Mouse (Mus musculus): ENCODE measurements around the gene Ap1m2. TPM values are rescaled to one million over a fixed set of nuclear protein-coding genes. Genes with fewer than 3 reads are reported as not detected.
"Not testable (repeated sequence)": the region's sequence is repeated elsewhere in the genome, so short reads cannot be mapped to it uniquely, and the experiment has no call there.

The Ap1m2 gene
- polyA plus RNA-seq, 1 experiment from 2014 or later = 1.2 TPM

GRCm38 (mm10) chr9:21283591-21283990, 28.5 kb downstream of the Ap1m2 start:
- 91% methylated on average over 5 of the region's 5 CpGs for WGBS
- Histone ChIP-seq H3K27me3 (replicated peaks) (no peaks in the 10 kb centered on the region), H3K4me3 (no peak overlapping the region), H3K9ac (no peak overlapping the region), H3K4me1 (peaks cover 16% of the 10 kb centered on the region), H3K27ac (no peak overlapping the region), H3K36me3 (replicated peaks) (peaks cover 30% of the 10 kb centered on the region), H3K9me3 (no peaks in the 10 kb centered on the region), H3K4me2 (no peak overlapping the region)
- ATAC-seq (replicated peaks) = no peak

- no peaks in the 10 kb centered on the region for H3K9me3 ChIP-seq
- peaks cover 63% of the 10 kb centered on the region for H3K36me3 ChIP-seq (replicated peaks)
- H3K27me3 ChIP-seq (replicated peaks) = no peaks in the 10 kb centered on the region
- H3K4me1 ChIP-seq = no peaks in the 10 kb centered on the region
- H3K4me2 ChIP-seq = no peak overlapping the region
- H3K9ac ChIP-seq = no peak overlapping the region
- WGBS = 93% methylated on average over 5 of the region's 5 CpGs
- no peak overlapping the region for H3K27ac ChIP-seq
- no peak overlapping the region for H3K4me3 ChIP-seq
- no peak for ATAC-seq (replicated peaks)
These were observed 34.4 kb downstream of the Ap1m2 start for GRCm38 (mm10) chr9:21277776-21278175.

DNA sequence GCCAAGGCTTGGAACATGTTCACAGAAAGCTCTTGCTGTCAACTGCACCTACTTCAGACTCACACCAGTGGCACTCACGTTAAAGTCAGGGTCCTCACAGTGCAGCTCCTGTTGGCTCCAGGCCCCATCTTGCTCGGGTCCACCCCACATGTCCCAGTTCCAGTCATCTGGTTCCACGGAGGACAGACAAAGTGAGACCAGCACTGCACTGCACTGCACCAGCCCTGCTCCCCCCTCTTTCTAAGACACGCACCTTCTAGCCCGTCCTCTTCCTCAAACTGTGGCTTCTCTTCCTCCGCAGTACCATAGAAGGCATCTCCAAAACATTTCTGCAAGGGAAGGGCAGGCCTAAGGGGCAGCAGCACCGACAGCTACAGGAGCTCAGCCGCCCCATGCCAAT, 35.8 kb downstream of the Ap1m2 start:
- H3K9ac ChIP-seq = no peak overlapping the region
- H3K4me3 ChIP-seq = no peak overlapping the region
- ATAC-seq (replicated peaks) = 0 out of 2 replicates have a peak, but pooled peaks have one; percentile 6
- H3K9me3 ChIP-seq = no peaks in the 10 kb centered on the region
- no peak overlapping the region for H3K4me2 ChIP-seq
- H3K27me3 ChIP-seq (replicated peaks) = no peaks in the 10 kb centered on the region
- peaks cover 68% of the 10 kb centered on the region for H3K36me3 ChIP-seq (replicated peaks)
- H3K4me1 ChIP-seq = no peaks in the 10 kb centered on the region
- WGBS = 88% methylated on average over 8 of the region's 8 CpGs
- H3K27ac ChIP-seq = no peak overlapping the region

DNA sequence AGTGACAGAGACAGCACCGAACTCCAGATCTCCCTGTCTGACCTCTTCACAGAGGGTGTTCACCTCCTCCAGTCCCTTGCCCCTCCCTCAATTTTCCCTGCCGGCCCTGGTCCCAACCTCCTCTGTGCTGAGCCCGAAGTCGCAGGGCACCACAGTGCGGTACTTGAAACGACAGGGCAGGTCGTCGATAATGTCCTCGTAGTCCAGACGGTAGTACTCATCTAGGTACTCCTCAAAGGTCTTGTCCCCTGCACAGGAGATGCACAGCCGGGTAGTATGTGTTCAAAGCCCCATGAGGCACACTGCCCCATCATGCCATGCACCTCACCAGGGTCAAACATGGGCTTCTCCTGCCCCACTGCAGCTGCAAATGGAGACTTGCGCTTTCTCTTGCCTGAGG, 36.4 kb downstream of the Ap1m2 start:
- 91% methylated on average over 12 of the region's 12 CpGs for WGBS
- Histone ChIP-seq H3K4me1 (no peaks in the 10 kb centered on the region), H3K4me3 (no peak overlapping the region), H3K27ac (no peak overlapping the region), H3K4me2 (no peak overlapping the region), H3K9ac (no peak overlapping the region), H3K9me3 (no peaks in the 10 kb centered on the region), H3K36me3 (replicated peaks) (peaks cover 70% of the 10 kb centered on the region), H3K27me3 (replicated peaks) (no peaks in the 10 kb centered on the region)
- no peak for ATAC-seq (replicated peaks)

GRCm38 (mm10) chr9:21275013-21275710, 37.0 kb downstream of the Ap1m2 start:
- Histone ChIP-seq H3K27me3 (replicated peaks) (no peaks in the 10 kb centered on the region), H3K9me3 (no peaks in the 10 kb centered on the region), H3K4me1 (no peaks in the 10 kb centered on the region), H3K9ac (no peak overlapping the region), H3K4me2 (no peak overlapping the region), H3K27ac (no peak overlapping the region), H3K4me3 (no peak overlapping the region), H3K36me3 (replicated peaks) (peaks cover 75% of the 10 kb centered on the region)
- no peak for ATAC-seq (replicated peaks)
- WGBS = 89% methylated on average over 7 of the region's 7 CpGs

DNA sequence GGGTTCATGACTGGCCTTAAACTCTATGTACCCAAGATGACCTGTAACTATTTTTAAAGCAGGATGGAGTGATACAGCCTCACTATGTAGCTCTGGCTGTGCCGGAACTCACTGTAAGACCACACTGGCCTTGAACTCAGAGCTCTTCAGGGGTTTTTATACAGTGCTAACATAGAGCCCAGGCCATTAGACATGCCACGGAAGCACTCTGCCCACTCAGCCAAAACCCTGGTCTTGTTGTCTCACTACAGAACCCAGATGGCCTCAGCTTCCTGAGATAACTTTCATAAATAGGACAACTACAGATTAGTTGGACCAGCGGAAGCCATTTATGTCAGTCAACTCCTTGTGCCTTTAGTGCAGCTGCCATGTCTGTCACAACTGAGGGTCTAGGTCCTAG, 37.8 kb downstream of the Ap1m2 start:
- ATAC-seq (replicated peaks) = no peak
- Histone ChIP-seq H3K27ac (no peak overlapping the region), H3K27me3 (replicated peaks) (no peaks in the 10 kb centered on the region), H3K4me2 (no peak overlapping the region), H3K9ac (no peak overlapping the region), H3K36me3 (replicated peaks) (peaks cover 71% of the 10 kb centered on the region), H3K4me1 (no peaks in the 10 kb centered on the region), H3K9me3 (no peaks in the 10 kb centered on the region), H3K4me3 (no peak overlapping the region)
- 96% methylated on average over 3 of the region's 3 CpGs for WGBS

GRCm38 (mm10) chr9:21273520-21274228, 38.5 kb downstream of the Ap1m2 start:
- H3K9ac ChIP-seq = no peak overlapping the region
- ATAC-seq (replicated peaks) = no peak
- no peak overlapping the region for H3K4me2 ChIP-seq
- 88% methylated on average over 7 of the region's 7 CpGs for WGBS
- H3K36me3 ChIP-seq (replicated peaks) = peaks cover 67% of the 10 kb centered on the region
- no peak overlapping the region for H3K27ac ChIP-seq
- H3K9me3 ChIP-seq = no peaks in the 10 kb centered on the region
- no peaks in the 10 kb centered on the region for H3K27me3 ChIP-seq (replicated peaks)
- H3K4me1 ChIP-seq = no peaks in the 10 kb centered on the region
- no peak overlapping the region for H3K4me3 ChIP-seq

DNA sequence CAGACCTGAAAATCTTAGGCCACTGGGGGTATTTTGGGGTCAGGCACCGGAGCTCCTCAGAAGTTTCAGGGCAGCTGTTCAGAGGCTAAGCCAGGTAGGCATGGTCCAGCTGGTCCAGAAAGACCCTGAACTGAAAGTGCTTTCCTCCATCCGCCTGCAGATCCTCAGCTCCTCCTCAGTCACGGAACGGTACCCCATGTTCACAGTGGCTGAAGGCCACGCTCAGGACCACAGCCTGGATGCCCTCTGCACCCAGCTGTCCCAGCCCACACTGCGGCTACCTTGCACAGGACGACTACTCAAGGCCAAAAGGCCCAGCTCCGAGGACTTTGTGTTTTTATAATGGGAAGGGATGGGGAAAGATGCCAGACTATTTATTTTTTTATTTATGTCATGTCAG, 39.0 kb downstream of the Ap1m2 start:
- no peak overlapping the region for H3K27ac ChIP-seq
- H3K4me3 ChIP-seq = no peak overlapping the region
- H3K27me3 ChIP-seq (replicated peaks) = no peaks in the 10 kb centered on the region
- no peak for ATAC-seq (replicated peaks)
- no peaks in the 10 kb centered on the region for H3K4me1 ChIP-seq
- H3K36me3 ChIP-seq (replicated peaks) = peaks cover 66% of the 10 kb centered on the region
- no peak overlapping the region for H3K4me2 ChIP-seq
- no peak overlapping the region for H3K9ac ChIP-seq
- no peaks in the 10 kb centered on the region for H3K9me3 ChIP-seq
- WGBS = 89% methylated on average over 8 of the region's 8 CpGs

GRCm38 (mm10) chr9:21272391-21272790, 39.7 kb downstream of the Ap1m2 start:
- Histone ChIP-seq H3K9ac (no peak overlapping the region), H3K36me3 (replicated peaks) (peaks cover 59% of the 10 kb centered on the region), H3K4me2 (no peak overlapping the region), H3K9me3 (no peaks in the 10 kb centered on the region), H3K4me1 (no peaks in the 10 kb centered on the region), H3K27ac (no peak overlapping the region), H3K4me3 (no peak overlapping the region), H3K27me3 (replicated peaks) (no peaks in the 10 kb centered on the region)
- no peak for ATAC-seq (replicated peaks)
- WGBS = 92% methylated on average over 9 of the region's 9 CpGs

GRCm38 (mm10) chr9:21269590-21269989, 42.5 kb downstream of the Ap1m2 start:
- WGBS = 86% methylated on average over 5 of the region's 5 CpGs
- Histone ChIP-seq H3K4me1 (peaks cover 17% of the 10 kb centered on the region), H3K36me3 (replicated peaks) (peaks cover 45% of the 10 kb centered on the region)
- not testable (repeated sequence) for H3K9ac ChIP-seq; H3K27ac ChIP-seq; H3K4me2 ChIP-seq; H3K4me3 ChIP-seq; H3K27me3 ChIP-seq (replicated peaks); H3K9me3 ChIP-seq; ATAC-seq (replicated peaks)

GRCm38 (mm10) chr9:21268305-21268704, 43.8 kb downstream of the Ap1m2 start:
- H3K36me3 ChIP-seq (replicated peaks) = peaks cover 34% of the 10 kb centered on the region
- no peak for ATAC-seq (replicated peaks)
- H3K4me1 ChIP-seq = peaks cover 21% of the 10 kb centered on the region

GRCm38 (mm10) chr9:21266889-21267288, 45.2 kb downstream of the Ap1m2 start:
- Histone ChIP-seq H3K36me3 (replicated peaks) (peaks cover 20% of the 10 kb centered on the region), H3K27me3 (replicated peaks) (no peaks in the 10 kb centered on the region), H3K9me3 (no peaks in the 10 kb centered on the region), H3K9ac (no peak overlapping the region), H3K27ac (no peak overlapping the region), H3K4me3 (no peak overlapping the region), H3K4me1 (peaks cover 21% of the 10 kb centered on the region), H3K4me2 (no peak overlapping the region; the same call in 1 of the 2 replicates)
- 89% methylated on average over 5 of the region's 5 CpGs for WGBS
- ATAC-seq (replicated peaks) = no peak

More at GRCm38 (mm10) chr9:21268305-21268704, 43.8 kb downstream of the Ap1m2 start:
- Histone ChIP-seq H3K27ac (no peak overlapping the region), H3K27me3 (replicated peaks) (no peaks in the 10 kb centered on the region), H3K9me3 (no peaks in the 10 kb centered on the region), H3K4me3 (no peak overlapping the region), H3K9ac (no peak overlapping the region), H3K4me2 (no peak overlapping the region)
- 96% methylated on average over 16 of the region's 16 CpGs for WGBS

DNA sequence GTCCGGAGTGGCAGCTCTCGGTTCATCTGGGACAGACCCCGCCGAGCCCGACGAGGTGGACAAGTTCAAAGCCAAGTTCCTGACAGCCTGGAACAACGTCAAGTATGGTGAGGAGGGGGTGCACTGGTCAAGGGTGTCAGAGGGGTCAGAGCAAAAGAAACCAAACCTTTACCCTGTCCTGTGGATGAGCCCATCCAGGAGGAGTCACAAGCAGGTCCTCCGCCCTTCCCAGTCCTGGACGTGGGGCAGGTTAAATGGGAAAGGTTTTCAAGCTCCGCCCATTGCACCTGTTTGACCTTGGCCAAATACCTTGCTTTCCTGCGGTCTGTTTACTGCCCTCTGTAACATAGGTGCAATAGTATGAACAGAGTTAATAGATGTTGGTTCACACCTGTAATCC, 46.5 kb downstream of the Ap1m2 start:
- WGBS = 7% methylated on average over 11 of the region's 11 CpGs
- Histone ChIP-seq H3K27me3 (replicated peaks) (no peaks in the 10 kb centered on the region), H3K36me3 (replicated peaks) (peaks cover 9% of the 10 kb centered on the region), H3K9me3 (no peaks in the 10 kb centered on the region), H3K4me3 (peak overlapping the region; percentile 88), H3K9ac (peak overlapping the region; percentile 89), H3K27ac (peak overlapping the region; percentile 74; the same call in 1 of the 2 replicates), H3K4me1 (peaks cover 21% of the 10 kb centered on the region), H3K4me2 (peak overlapping the region; percentile 80)
- ATAC-seq (replicated peaks) = no peak

Data from midbrain, embryonic 15.5 days (tissue).